Mouse (Mus musculus) lung, postnatal 0 days (tissue): Measurements from ENCODE around the gene Rnf208.

Experiments
- CTCF ChIP-seq: IDR thresholded peaks from 2 replicates; pipeline ENCODE4 v1.5.1; 2016; ENCODE audit warnings: antibody characterized with exemption, mild to moderate bottlenecking
- EP300 ChIP-seq: IDR thresholded peaks from 2 replicates; pipeline ENCODE4 v1.6.1; 2016; ENCODE audit warnings: antibody characterized with exemption, mild to moderate bottlenecking, control low read depth

- TF ChIP-seq CTCF (no peak), EP300 (no peak)
Observed at GRCm38 (mm10) chr2:25197946-25198345, 44.1 kb upstream of the Rnf208 start.
